Mouse (Mus musculus): ENCODE data around the gene Sap30.
"Not testable (repeated sequence)": the region's sequence is repeated elsewhere in the genome, so short reads cannot be mapped to it uniquely, and the experiment has no call there.

Sap30 gene

GRCm38 (mm10) chr8:57487441-57488155, at the start of gene Sap30:
Sap30 (minus strand) TSS chr8:57487860.
- peak; percentile 93 for DNase-seq (ENCODE audit: low read depth)

GRCm38 (mm10) chr8:57536167-57536566, 48.5 kb upstream of the Sap30 start:
- DNase-seq (ENCODE audit: low read depth): no peak

GRCm38 (mm10) chr8:57534495-57534894, 46.8 kb upstream of the Sap30 start:
- DNase-seq (ENCODE audit: low read depth): no peak

- no peak for DNase-seq (ENCODE audit: low read depth)
These were observed 45.4 kb upstream of the Sap30 start for GRCm38 (mm10) chr8:57533106-57533505.

- DNase-seq (ENCODE audit: low read depth): no peak
These were observed 44.6 kb upstream of the Sap30 start for GRCm38 (mm10) chr8:57532223-57532622.

- peak; percentile 45 for DNase-seq (ENCODE audit: low read depth)
These were observed 43.1 kb upstream of the Sap30 start for GRCm38 (mm10) chr8:57530666-57531349.

GRCm38 (mm10) chr8:57530238-57530637, 42.6 kb upstream of the Sap30 start:
- no peak for DNase-seq (ENCODE audit: low read depth)

- no peak for DNase-seq (ENCODE audit: low read depth)
These were observed 40.4 kb upstream of the Sap30 start for GRCm38 (mm10) chr8:57528036-57528435.

GRCm38 (mm10) chr8:57520186-57520786, 32.6 kb upstream of the Sap30 start:
- no peak for DNase-seq (ENCODE audit: low read depth)

GRCm38 (mm10) chr8:57517723-57518122, 30.1 kb upstream of the Sap30 start:
- no peak for DNase-seq (ENCODE audit: low read depth)

- not testable (repeated sequence) for DNase-seq (ENCODE audit: low read depth)
These were observed 29.0 kb upstream of the Sap30 start for GRCm38 (mm10) chr8:57516685-57517084.

- DNase-seq (ENCODE audit: low read depth): not testable (repeated sequence)
These were observed 25.6 kb upstream of the Sap30 start for GRCm38 (mm10) chr8:57513178-57513661.

- no peak for DNase-seq (ENCODE audit: low read depth)
These were observed 24.7 kb upstream of the Sap30 start for GRCm38 (mm10) chr8:57512141-57513056.

- DNase-seq (ENCODE audit: low read depth): peak; percentile 99
These were observed 23.9 kb upstream of the Sap30 start, which contains the start of gene Hmgb2 for GRCm38 (mm10) chr8:57511316-57512118. Hmgb2 (plus strand) TSS chr8:57511907.

GRCm38 (mm10) chr8:57510791-57511315, 23.2 kb upstream of the Sap30 start:
- DNase-seq (ENCODE audit: low read depth): no peak

- DNase-seq (ENCODE audit: low read depth): no peak
These were observed 21.0 kb upstream of the Sap30 start for GRCm38 (mm10) chr8:57508657-57509056.

- no peak for DNase-seq (ENCODE audit: low read depth)
These were observed 19.9 kb upstream of the Sap30 start for GRCm38 (mm10) chr8:57507556-57508063.

- not testable (repeated sequence) for DNase-seq (ENCODE audit: low read depth)
These were observed 17.8 kb upstream of the Sap30 start for GRCm38 (mm10) chr8:57505500-57505899.

GRCm38 (mm10) chr8:57503641-57504040, 16.0 kb upstream of the Sap30 start:
- DNase-seq (ENCODE audit: low read depth): no peak

GRCm38 (mm10) chr8:57498847-57499511, 11.3 kb upstream of the Sap30 start:
- DNase-seq (ENCODE audit: low read depth): no peak
